Mouse (Mus musculus): ENCODE results near the gene Gm21541. TPM values are rescaled to one million over a fixed set of nuclear protein-coding genes. Genes with fewer than 3 reads are reported as not detected.
"Not testable (repeated sequence)": the region's sequence is repeated elsewhere in the genome, so short reads cannot be mapped to it uniquely, and the experiment has no call there.

Gene Gm21541
- not detected for polyA plus RNA-seq (2021)

- in situ Hi-C loops (cut with MboI; ENCODE audit: low pct_unique_long_range_greater_than_20kb); CTCF ChIA-PET; DNase-seq (ENCODE audit: low read depth, low spot score); ATAC-seq; H3K27me3 ChIP-seq; POLR2A ChIA-PET: not testable (repeated sequence)
Observed at GRCm38 (mm10) chr4:41903310-41903709, at the start of gene Gm21541. Gene Gm21541 (plus strand): TSS chr4:41903610.

- in situ Hi-C loops (cut with MboI; ENCODE audit: low pct_unique_long_range_greater_than_20kb); CTCF ChIA-PET; ATAC-seq; POLR2A ChIA-PET; DNase-seq (ENCODE audit: low read depth, low spot score); H3K27me3 ChIP-seq: not testable (repeated sequence)
Observed at GRCm38 (mm10) chr4:41941272-41941671, 37.9 kb downstream of the Gm21541 start, which contains the start of gene Gm20878. Gene Gm20878 (plus strand): TSS chr4:41941572.

Other genes with a start within 250 kb of the Gm21541 start
- 6.7 TPM for gene Cntfr, start 206.5 kb upstream of the Gm21541 start, polyA plus RNA-seq (2021)
- 26.2 TPM for gene Il11ra1, start 203.6 kb upstream of the Gm21541 start, polyA plus RNA-seq (2021)
- 27.2 TPM for gene Rpp25l, start 190.1 kb upstream of the Gm21541 start, polyA plus RNA-seq (2021)
- gene Dctn3, start 180.4 kb upstream of the Gm21541 start, polyA plus RNA-seq (2021), result 116 TPM
- gene Arid3c, start 172.5 kb upstream of the Gm21541 start, polyA plus RNA-seq (2021), result 0.04 TPM
- 28.4 TPM for gene Galt, start 148.4 kb upstream of the Gm21541 start, polyA plus RNA-seq (2021)
- gene Sigmar1, start 147.5 kb upstream of the Gm21541 start, polyA plus RNA-seq (2021), result 44.4 TPM
- gene Ccl27a, start 129.4 kb upstream of the Gm21541 start, polyA plus RNA-seq (2021), result 17.9 TPM
- gene Gm20878, start 38.0 kb downstream of the Gm21541 start, polyA plus RNA-seq (2021), result 1.5 TPM
- gene Fam205a4, start 62.4 kb downstream of the Gm21541 start, polyA plus RNA-seq (2021), result not detected
- gene Gm21093, start 131.1 kb downstream of the Gm21541 start, polyA plus RNA-seq (2021), result not detected
- not detected for gene Gm3893, start 187.6 kb downstream of the Gm21541 start, polyA plus RNA-seq (2021)
- not detected for gene Gm13304, start 211.2 kb downstream of the Gm21541 start, polyA plus RNA-seq (2021)
- gene Gm13306, start 249.8 kb downstream of the Gm21541 start, polyA plus RNA-seq (2021), result 0.50 TPM